Mouse (Mus musculus): ENCODE results near the gene Dnmt3l. TPM values are rescaled to one million over a fixed set of nuclear protein-coding genes. Genes with fewer than 3 reads are reported as not detected.
A peak's percentile ranks its signal among the peaks of the same experiment; 100 is the strongest.

Dnmt3l gene
- 0.34 TPM in 1 of 2 replicates, not detected in the other for polyA plus RNA-seq (2014; fragmentation: Nextera tagmentation; extraction: Ambion mirVana)

DNA sequence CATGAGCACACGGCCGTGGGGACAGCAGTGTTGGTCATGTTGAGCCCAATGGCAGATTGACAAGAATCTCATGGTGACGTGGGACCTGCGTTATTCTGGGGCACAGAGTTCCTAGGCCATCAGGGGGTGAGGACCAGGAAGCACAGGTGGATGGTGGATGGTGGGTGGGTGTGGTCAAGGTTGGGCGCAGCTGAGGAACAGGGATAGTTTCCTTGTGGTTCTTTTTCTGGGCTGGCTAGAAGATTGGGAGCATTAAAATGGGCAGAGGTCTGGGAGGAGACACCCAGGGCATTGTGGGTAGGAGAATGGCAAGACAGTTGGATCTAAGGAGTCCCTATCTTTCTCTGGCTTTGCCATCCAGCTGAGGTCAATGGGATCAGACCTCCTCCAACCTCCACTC is at the start of gene Dnmt3l:
Dnmt3l (plus strand) TSS at position 301 of the 400 bp plus-strand sequence.
- no peak within 1 kb of the TSS for H3K4me3 ChIP-seq (ENCODE audit: low read depth, low read length)
- no peaks in the 10 kb centered on the region for H3K36me3 ChIP-seq (ENCODE audit: control insufficient read depth, insufficient read depth, low read length)
- H3K4me1 ChIP-seq (replicated peaks; ENCODE audit: control insufficient read depth, insufficient read depth, low read length), result peaks cover 8% of the 10 kb centered on the region; the same call in 1 of the 2 replicates
- DNase-seq (ENCODE audit: low spot score) (no peak), ATAC-seq (replicated peaks; ENCODE audit: low FRiP score, low TSS enrichment, low read depth) (no peak)
- no peak within 1 kb of the TSS for H3K9ac ChIP-seq (ENCODE audit: low read length)
- 97% methylated on average over 5 of the region's 5 CpGs for WGBS
- no peak within 1 kb of the TSS for H3K27ac ChIP-seq (ENCODE audit: low read depth)
- H3K27me3 ChIP-seq (replicated peaks; ENCODE audit: control insufficient read depth, insufficient read depth, low read length), result no peaks in the 10 kb centered on the region
- no peak within 1 kb of the TSS for H3K4me2 ChIP-seq (ENCODE audit: low read length)
- H3K9me3 ChIP-seq (ENCODE audit: control insufficient read depth, low read length), result no peaks in the 10 kb centered on the region

DNA sequence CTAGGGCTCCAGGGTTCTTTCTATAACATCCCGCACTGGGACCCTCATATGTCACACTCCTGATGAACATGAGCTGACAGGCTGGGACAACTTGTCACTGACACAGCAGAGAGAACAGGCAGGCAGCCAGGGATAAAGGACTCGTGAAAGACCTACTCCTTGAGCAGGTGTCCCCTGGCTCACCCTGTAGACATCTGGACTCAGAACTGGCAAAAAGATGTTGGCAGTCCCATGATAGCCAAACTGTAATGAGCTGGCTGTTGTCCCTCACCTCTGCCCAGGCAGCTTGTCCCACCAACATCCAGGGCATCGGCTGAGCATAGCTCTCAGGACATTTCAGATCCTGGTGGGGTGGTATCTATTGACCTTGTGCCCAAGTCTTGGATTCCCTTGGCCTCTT is 46.1 kb upstream of the Dnmt3l start:
- 89% methylated on average over 3 of the region's 3 CpGs for WGBS

DNA sequence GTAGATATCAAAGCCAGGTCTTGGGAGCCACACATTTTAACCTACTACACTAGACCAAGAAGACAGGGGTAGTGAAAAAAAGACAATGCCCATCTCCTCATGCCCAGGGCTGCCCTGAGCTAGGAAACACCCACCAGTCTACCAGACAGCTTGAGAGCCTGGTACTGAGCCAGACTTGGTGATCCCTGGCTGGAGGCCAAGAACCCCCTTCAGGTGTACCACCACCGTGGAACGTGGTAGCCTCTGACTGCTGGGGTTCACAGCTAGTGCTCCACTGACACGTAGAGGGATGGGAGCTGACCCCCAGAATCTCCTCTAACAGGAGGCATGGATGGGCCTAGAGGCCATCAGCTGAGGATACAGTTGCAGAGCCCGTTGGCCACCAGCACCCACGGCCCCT is 41.5 kb upstream of the Dnmt3l start:
- H3K9me3 ChIP-seq (ENCODE audit: control insufficient read depth, low read length), result no peaks in the 10 kb centered on the region
- H3K27ac ChIP-seq (ENCODE audit: low read depth), result no peak overlapping the region
- whole genome bisulfite sequencing, result 99% methylated on average over 5 of the region's 5 CpGs
- H3K4me3 ChIP-seq (ENCODE audit: low read depth, low read length), result no peak overlapping the region
- H3K4me1 ChIP-seq (replicated peaks; ENCODE audit: control insufficient read depth, insufficient read depth, low read length), result no peaks in the 10 kb centered on the region
- no peak overlapping the region for H3K9ac ChIP-seq (ENCODE audit: low read length)
- no peak for ATAC-seq (replicated peaks; ENCODE audit: low FRiP score, low TSS enrichment, low read depth)
- H3K4me2 ChIP-seq (ENCODE audit: low read length), result no peak overlapping the region
- no peaks in the 10 kb centered on the region for H3K27me3 ChIP-seq (replicated peaks; ENCODE audit: control insufficient read depth, insufficient read depth, low read length)
- peaks cover 88% of the 10 kb centered on the region for H3K36me3 ChIP-seq (ENCODE audit: control insufficient read depth, insufficient read depth, low read length)
- DNase-seq (ENCODE audit: low spot score), result no peak

More for the DNA sequence above, 46.1 kb upstream of the Dnmt3l start:
- no peak overlapping the region for H3K4me3 ChIP-seq (ENCODE audit: low read depth, low read length)
- H3K4me2 ChIP-seq (ENCODE audit: low read length), result no peak overlapping the region
- ATAC-seq (replicated peaks; ENCODE audit: low FRiP score, low TSS enrichment, low read depth), result no peak
- no peak for DNase-seq (ENCODE audit: low spot score)
- H3K27ac ChIP-seq (ENCODE audit: low read depth), result no peak overlapping the region
- H3K9me3 ChIP-seq (ENCODE audit: control insufficient read depth, low read length), result no peaks in the 10 kb centered on the region
- H3K4me1 ChIP-seq (replicated peaks; ENCODE audit: control insufficient read depth, insufficient read depth, low read length), result no peaks in the 10 kb centered on the region
- H3K36me3 ChIP-seq (ENCODE audit: control insufficient read depth, insufficient read depth, low read length), result peaks cover 97% of the 10 kb centered on the region
- no peaks in the 10 kb centered on the region for H3K27me3 ChIP-seq (replicated peaks; ENCODE audit: control insufficient read depth, insufficient read depth, low read length)
- H3K9ac ChIP-seq (ENCODE audit: low read length), result no peak overlapping the region

GRCm38 (mm10) chr10:78001796-78002195 is 40.0 kb upstream of the Dnmt3l start:
- Histone ChIP-seq H3K9me3 (ENCODE audit: control insufficient read depth, low read length) (no peaks in the 10 kb centered on the region), H3K4me1 (replicated peaks; ENCODE audit: control insufficient read depth, insufficient read depth, low read length) (peaks cover 10% of the 10 kb centered on the region), H3K4me3 (ENCODE audit: low read depth, low read length) (no peak overlapping the region), H3K27ac (ENCODE audit: low read depth) (no peak overlapping the region), H3K9ac (ENCODE audit: low read length) (no peak overlapping the region), H3K4me2 (ENCODE audit: low read length) (no peak overlapping the region), H3K27me3 (replicated peaks; ENCODE audit: control insufficient read depth, insufficient read depth, low read length) (no peaks in the 10 kb centered on the region), H3K36me3 (ENCODE audit: control insufficient read depth, insufficient read depth, low read length) (peaks cover 76% of the 10 kb centered on the region)
- DNase-seq (ENCODE audit: low spot score), result no peak
- no peak for ATAC-seq (replicated peaks; ENCODE audit: low FRiP score, low TSS enrichment, low read depth)
- WGBS, result 94% methylated on average over 11 of the region's 11 CpGs

- no peak for DNase-seq (ENCODE audit: low spot score)
- 94% methylated on average over 2 of the region's 2 CpGs for WGBS
- Histone ChIP-seq H3K36me3 (ENCODE audit: control insufficient read depth, insufficient read depth, low read length) (peaks cover 70% of the 10 kb centered on the region), H3K9me3 (ENCODE audit: control insufficient read depth, low read length) (no peaks in the 10 kb centered on the region), H3K4me1 (replicated peaks; ENCODE audit: control insufficient read depth, insufficient read depth, low read length) (peaks cover 15% of the 10 kb centered on the region), H3K9ac (ENCODE audit: low read length) (no peak overlapping the region), H3K4me3 (ENCODE audit: low read depth, low read length) (no peak overlapping the region), H3K27me3 (replicated peaks; ENCODE audit: control insufficient read depth, insufficient read depth, low read length) (no peaks in the 10 kb centered on the region), H3K27ac (ENCODE audit: low read depth) (no peak overlapping the region), H3K4me2 (ENCODE audit: low read length) (no peak overlapping the region)
- no peak for ATAC-seq (replicated peaks; ENCODE audit: low FRiP score, low TSS enrichment, low read depth)
Measured at GRCm38 (mm10) chr10:78002316-78002715, 39.4 kb upstream of the Dnmt3l start.

GRCm38 (mm10) chr10:78004479-78005100 is 37.2 kb upstream of the Dnmt3l start:
- no peaks in the 10 kb centered on the region for H3K9me3 ChIP-seq (ENCODE audit: control insufficient read depth, low read length)
- DNase-seq (ENCODE audit: low spot score), result peak; percentile 61
- whole genome bisulfite sequencing, result 83% methylated on average over 3 of the region's 3 CpGs
- ATAC-seq (replicated peaks; ENCODE audit: low FRiP score, low TSS enrichment, low read depth), result no peak
- H3K27ac ChIP-seq (ENCODE audit: low read depth), result no peak overlapping the region
- peaks cover 48% of the 10 kb centered on the region for H3K36me3 ChIP-seq (ENCODE audit: control insufficient read depth, insufficient read depth, low read length)
- H3K27me3 ChIP-seq (replicated peaks; ENCODE audit: control insufficient read depth, insufficient read depth, low read length), result no peaks in the 10 kb centered on the region
- peaks cover 30% of the 10 kb centered on the region for H3K4me1 ChIP-seq (replicated peaks; ENCODE audit: control insufficient read depth, insufficient read depth, low read length)
- peak overlapping the region; percentile 4; the same call in 1 of the 2 replicates for H3K4me2 ChIP-seq (ENCODE audit: low read length)
- no peak overlapping the region for H3K9ac ChIP-seq (ENCODE audit: low read length)
- no peak overlapping the region for H3K4me3 ChIP-seq (ENCODE audit: low read depth, low read length)

DNA sequence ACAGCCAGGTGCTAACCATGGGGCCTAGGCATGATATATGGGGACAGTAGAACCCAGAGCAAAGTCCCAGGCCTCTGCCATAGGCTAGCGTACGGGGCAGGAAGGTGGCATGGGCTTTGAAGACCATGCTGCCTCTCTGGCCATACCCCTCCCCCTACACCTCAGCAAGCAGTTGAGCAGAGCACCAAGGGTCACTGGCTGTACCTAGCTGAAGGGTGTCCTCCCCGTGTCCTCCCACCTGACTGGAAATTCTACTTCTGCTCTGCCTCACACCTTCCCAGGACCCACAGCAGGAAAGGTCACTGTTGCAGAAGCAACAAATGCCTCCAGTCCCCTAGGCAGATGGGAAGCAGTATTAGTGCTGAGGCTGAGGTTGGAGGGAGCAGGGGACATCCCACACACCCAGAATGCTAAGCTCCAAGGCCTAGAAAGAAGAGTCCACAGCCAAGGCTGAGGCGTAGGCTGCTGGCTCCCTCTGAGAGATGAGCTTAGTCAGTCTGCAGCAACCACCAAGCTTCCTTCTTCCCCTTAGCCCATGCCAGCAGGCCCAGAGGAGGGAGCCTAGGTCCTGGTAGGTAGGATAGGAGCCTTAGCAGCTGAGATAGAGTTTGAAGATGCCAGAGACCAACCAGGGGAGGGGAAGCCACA is 35.8 kb upstream of the Dnmt3l start:
- ATAC-seq (replicated peaks; ENCODE audit: low FRiP score, low TSS enrichment, low read depth) (no peak), DNase-seq (ENCODE audit: low spot score) (no peak)
- Histone ChIP-seq H3K36me3 (ENCODE audit: control insufficient read depth, insufficient read depth, low read length) (peaks cover 34% of the 10 kb centered on the region), H3K9ac (ENCODE audit: low read length) (no peak overlapping the region), H3K4me2 (ENCODE audit: low read length) (no peak overlapping the region), H3K27ac (ENCODE audit: low read depth) (no peak overlapping the region), H3K27me3 (replicated peaks; ENCODE audit: control insufficient read depth, insufficient read depth, low read length) (no peaks in the 10 kb centered on the region), H3K9me3 (ENCODE audit: control insufficient read depth, low read length) (no peaks in the 10 kb centered on the region), H3K4me3 (ENCODE audit: low read depth, low read length) (no peak overlapping the region), H3K4me1 (replicated peaks; ENCODE audit: control insufficient read depth, insufficient read depth, low read length) (peaks cover 30% of the 10 kb centered on the region)
- 75% methylated on average over 4 of the region's 4 CpGs for WGBS

DNA sequence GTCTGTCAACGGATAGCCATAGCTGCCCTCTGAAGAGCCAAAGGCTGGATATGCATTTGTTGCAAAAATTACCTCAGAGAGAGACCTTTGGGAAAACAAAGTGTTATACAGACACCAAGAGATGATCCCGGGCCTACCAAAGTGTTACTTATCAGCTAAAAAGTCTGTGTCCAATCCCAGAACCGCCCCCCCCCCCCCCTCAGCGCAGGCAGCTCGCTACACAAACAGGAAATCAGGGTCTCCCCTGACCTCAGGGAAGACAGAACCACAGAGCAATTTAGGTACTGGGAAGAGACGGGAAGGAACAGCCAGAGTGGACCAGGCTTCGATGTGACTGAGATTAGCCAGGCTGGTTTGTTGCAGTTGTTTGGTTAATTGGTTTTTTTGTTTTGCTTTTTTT is 34.5 kb upstream of the Dnmt3l start:
- no peak for DNase-seq (ENCODE audit: low spot score)
- Histone ChIP-seq H3K9me3 (ENCODE audit: control insufficient read depth, low read length) (no peaks in the 10 kb centered on the region), H3K4me1 (replicated peaks; ENCODE audit: control insufficient read depth, insufficient read depth, low read length) (peaks cover 30% of the 10 kb centered on the region), H3K4me3 (ENCODE audit: low read depth, low read length) (peak overlapping the region; percentile 8; the same call in 1 of the 2 replicates), H3K27ac (ENCODE audit: low read depth) (no peak overlapping the region), H3K4me2 (ENCODE audit: low read length) (peak overlapping the region; percentile 55), H3K9ac (ENCODE audit: low read length) (no peak overlapping the region), H3K27me3 (replicated peaks; ENCODE audit: control insufficient read depth, insufficient read depth, low read length) (no peaks in the 10 kb centered on the region), H3K36me3 (ENCODE audit: control insufficient read depth, insufficient read depth, low read length) (peaks cover 22% of the 10 kb centered on the region)
- no peak for ATAC-seq (replicated peaks; ENCODE audit: low FRiP score, low TSS enrichment, low read depth)
- WGBS, result 16% methylated on average over 7 of the region's 7 CpGs

GRCm38 (mm10) chr10:78008169-78008568 is 33.6 kb upstream of the Dnmt3l start:
- no peaks in the 10 kb centered on the region for H3K9me3 ChIP-seq (ENCODE audit: control insufficient read depth, low read length)
- 80% methylated on average over 3 of the region's 3 CpGs for WGBS
- peak overlapping the region; percentile 69 for H3K4me3 ChIP-seq (ENCODE audit: low read depth, low read length)
- peak overlapping the region; percentile 55 for H3K4me2 ChIP-seq (ENCODE audit: low read length)
- peaks cover 12% of the 10 kb centered on the region; the same call in 1 of the 2 replicates for H3K36me3 ChIP-seq (ENCODE audit: control insufficient read depth, insufficient read depth, low read length)
- H3K27ac ChIP-seq (ENCODE audit: low read depth), result no peak overlapping the region
- no peak for ATAC-seq (replicated peaks; ENCODE audit: low FRiP score, low TSS enrichment, low read depth)
- H3K9ac ChIP-seq (ENCODE audit: low read length), result peak overlapping the region; percentile 87
- H3K4me1 ChIP-seq (replicated peaks; ENCODE audit: control insufficient read depth, insufficient read depth, low read length), result peaks cover 30% of the 10 kb centered on the region
- H3K27me3 ChIP-seq (replicated peaks; ENCODE audit: control insufficient read depth, insufficient read depth, low read length), result no peaks in the 10 kb centered on the region
- DNase-seq (ENCODE audit: low spot score), result no peak

All from intestine, embryonic 14.5 days (tissue).